Mouse (Mus musculus): ENCODE measurements around the gene Kcnq1.
A peak's percentile ranks its signal among the peaks of the same experiment; 100 is the strongest.

Gene Kcnq1

GRCm38 (mm10) chr7:143106062-143106461, at the start of gene Kcnq1:
Gene Kcnq1 (plus strand): TSS chr7:143106362.
- DNase-seq (ENCODE audit: low read depth, low spot score), result no peak

- DNase-seq (ENCODE audit: low read depth, low spot score), result no peak
Measured at GRCm38 (mm10) chr7:143057023-143057422, 49.1 kb upstream of the Kcnq1 start.

GRCm38 (mm10) chr7:143057667-143058220, 48.4 kb upstream of the Kcnq1 start:
- DNase-seq (ENCODE audit: low read depth, low spot score), result no peak

GRCm38 (mm10) chr7:143058221-143058697, 47.9 kb upstream of the Kcnq1 start:
- DNase-seq (ENCODE audit: low read depth, low spot score), result no peak

- DNase-seq (ENCODE audit: low read depth, low spot score), result no peak
Measured at GRCm38 (mm10) chr7:143059202-143059870, 46.8 kb upstream of the Kcnq1 start.

- DNase-seq (ENCODE audit: low read depth, low spot score), result no peak
Measured at GRCm38 (mm10) chr7:143062704-143063103, 43.5 kb upstream of the Kcnq1 start.

- no peak for DNase-seq (ENCODE audit: low read depth, low spot score)
Measured at GRCm38 (mm10) chr7:143064226-143064625, 41.9 kb upstream of the Kcnq1 start.

GRCm38 (mm10) chr7:143065692-143066091, 40.5 kb upstream of the Kcnq1 start:
- DNase-seq (ENCODE audit: low read depth, low spot score), result no peak

GRCm38 (mm10) chr7:143067469-143067868, 38.7 kb upstream of the Kcnq1 start:
- DNase-seq (ENCODE audit: low read depth, low spot score), result no peak

GRCm38 (mm10) chr7:143067897-143068296, 38.3 kb upstream of the Kcnq1 start:
- DNase-seq (ENCODE audit: low read depth, low spot score), result no peak

- no peak for DNase-seq (ENCODE audit: low read depth, low spot score)
Measured at GRCm38 (mm10) chr7:143068316-143068881, 37.8 kb upstream of the Kcnq1 start.

- peak; percentile 100 for DNase-seq (ENCODE audit: low read depth, low spot score)
Measured at GRCm38 (mm10) chr7:143068882-143069591, 37.1 kb upstream of the Kcnq1 start, which contains the start of gene Tssc4. Gene Tssc4 (plus strand): TSS chr7:143069249.

- DNase-seq (ENCODE audit: low read depth, low spot score), result no peak
Measured at GRCm38 (mm10) chr7:143069751-143070400, 36.3 kb upstream of the Kcnq1 start.

- no peak for DNase-seq (ENCODE audit: low read depth, low spot score)
Measured at GRCm38 (mm10) chr7:143070506-143071070, 35.6 kb upstream of the Kcnq1 start.

GRCm38 (mm10) chr7:143072605-143073004, 33.6 kb upstream of the Kcnq1 start:
- DNase-seq (ENCODE audit: low read depth, low spot score), result no peak

- no peak for DNase-seq (ENCODE audit: low read depth, low spot score)
Measured at GRCm38 (mm10) chr7:143073086-143073485, 33.1 kb upstream of the Kcnq1 start.

- DNase-seq (ENCODE audit: low read depth, low spot score), result no peak
Measured at GRCm38 (mm10) chr7:143075394-143075793, 30.8 kb upstream of the Kcnq1 start.

- DNase-seq (ENCODE audit: low read depth, low spot score), result no peak
Measured at GRCm38 (mm10) chr7:143077351-143077750, 28.8 kb upstream of the Kcnq1 start.

- no peak for DNase-seq (ENCODE audit: low read depth, low spot score)
Measured at GRCm38 (mm10) chr7:143082024-143082423, 24.1 kb upstream of the Kcnq1 start.

- DNase-seq (ENCODE audit: low read depth, low spot score), result no peak
Measured at GRCm38 (mm10) chr7:143083708-143084107, 22.5 kb upstream of the Kcnq1 start.

GRCm38 (mm10) chr7:143086366-143086765, 19.8 kb upstream of the Kcnq1 start:
- no peak for DNase-seq (ENCODE audit: low read depth, low spot score)

Measured in brain, embryonic 18.5 days (tissue).